Mouse (Mus musculus): ENCODE measurements at regions not wholly inside any gene's neighbourhood (a gene's known extent, or its start where the extent isn't known, plus 50 kb on each side); places are given as distances from the start of the nearest gene placed in this dataset.

- H3K4me3 ChIP-seq (ENCODE audit: low read depth, low read length) = no peak overlapping the region
- H3K27me3 ChIP-seq (ENCODE audit: control insufficient read depth, insufficient read depth, low read length) = no peaks in the 10 kb centered on the region
- no peaks in the 10 kb centered on the region for H3K4me1 ChIP-seq (ENCODE audit: control insufficient read depth, insufficient read depth, insufficient read length, low read length)
- no peak overlapping the region for H3K27ac ChIP-seq (ENCODE audit: insufficient read depth, low read depth, low read length)
- TF ChIP-seq CTCF (IDR thresholded peaks at IDR 0.05; ENCODE audit: extremely low read depth, insufficient read length, insufficient replicate concordance, low read depth, low read length) (no peak), POLR2A (IDR thresholded peaks at IDR 0.05; ENCODE audit: low read depth, low read length) (no peak)
- 23% methylated on average over 2 of the region's 2 CpGs for WGBS
- no peaks in the 10 kb centered on the region for H3K36me3 ChIP-seq (ENCODE audit: control insufficient read depth, insufficient read depth, low read length)
Measured at GRCm38 (mm10) chr8:78083012-78083411, 130.1 kb upstream of the Ttc29 start.

- H3K4me3 ChIP-seq (ENCODE audit: low read depth, low read length) = no peak overlapping the region
- 90% methylated on average over 3 of the region's 3 CpGs for WGBS
- H3K4me1 ChIP-seq (ENCODE audit: control insufficient read depth, insufficient read depth, insufficient read length, low read length) = no peaks in the 10 kb centered on the region
- TF ChIP-seq CTCF (IDR thresholded peaks at IDR 0.05; ENCODE audit: extremely low read depth, insufficient read length, insufficient replicate concordance, low read depth, low read length) (no peak), POLR2A (IDR thresholded peaks at IDR 0.05; ENCODE audit: low read depth, low read length) (no peak)
- H3K36me3 ChIP-seq (ENCODE audit: control insufficient read depth, insufficient read depth, low read length) = no peaks in the 10 kb centered on the region
- no peak overlapping the region for H3K27ac ChIP-seq (ENCODE audit: insufficient read depth, low read depth, low read length)
- H3K27me3 ChIP-seq (ENCODE audit: control insufficient read depth, insufficient read depth, low read length) = no peaks in the 10 kb centered on the region
Measured at GRCm38 (mm10) chr8:78086361-78086760, 126.7 kb upstream of the Ttc29 start.

GRCm38 (mm10) chr8:78090382-78091122, 122.5 kb upstream of the Ttc29 start:
- Histone ChIP-seq H3K27me3 (ENCODE audit: control insufficient read depth, insufficient read depth, low read length) (no peaks in the 10 kb centered on the region), H3K4me3 (ENCODE audit: low read depth, low read length) (no peak overlapping the region), H3K36me3 (ENCODE audit: control insufficient read depth, insufficient read depth, low read length) (no peaks in the 10 kb centered on the region), H3K27ac (ENCODE audit: insufficient read depth, low read depth, low read length) (no peak overlapping the region), H3K4me1 (ENCODE audit: control insufficient read depth, insufficient read depth, insufficient read length, low read length) (no peaks in the 10 kb centered on the region)
- WGBS = 37% methylated on average over 9 of the region's 9 CpGs
- TF ChIP-seq POLR2A (IDR thresholded peaks at IDR 0.05; ENCODE audit: low read depth, low read length) = no peak
- no peak for TF ChIP-seq CTCF (IDR thresholded peaks at IDR 0.05; ENCODE audit: extremely low read depth, insufficient read length, insufficient replicate concordance, low read depth, low read length)

GRCm38 (mm10) chr8:78096383-78096782, 116.7 kb upstream of the Ttc29 start:
- TF ChIP-seq POLR2A (IDR thresholded peaks at IDR 0.05; ENCODE audit: low read depth, low read length) (no peak), CTCF (IDR thresholded peaks at IDR 0.05; ENCODE audit: extremely low read depth, insufficient read length, insufficient replicate concordance, low read depth, low read length) (no peak)
- Histone ChIP-seq H3K4me1 (ENCODE audit: control insufficient read depth, insufficient read depth, insufficient read length, low read length) (no peaks in the 10 kb centered on the region), H3K27me3 (ENCODE audit: control insufficient read depth, insufficient read depth, low read length) (no peaks in the 10 kb centered on the region), H3K4me3 (ENCODE audit: low read depth, low read length) (no peak overlapping the region), H3K36me3 (ENCODE audit: control insufficient read depth, insufficient read depth, low read length) (no peaks in the 10 kb centered on the region), H3K27ac (ENCODE audit: insufficient read depth, low read depth, low read length) (no peak overlapping the region)
- 62% methylated on average over 5 of the region's 5 CpGs for WGBS

GRCm38 (mm10) chr8:78098191-78098745, 114.8 kb upstream of the Ttc29 start:
- 58% methylated on average over 6 of the region's 6 CpGs for WGBS
- no peaks in the 10 kb centered on the region for H3K27me3 ChIP-seq (ENCODE audit: control insufficient read depth, insufficient read depth, low read length)
- no peak for TF ChIP-seq CTCF (IDR thresholded peaks at IDR 0.05; ENCODE audit: extremely low read depth, insufficient read length, insufficient replicate concordance, low read depth, low read length)
- no peak overlapping the region for H3K4me3 ChIP-seq (ENCODE audit: low read depth, low read length)
- no peaks in the 10 kb centered on the region for H3K4me1 ChIP-seq (ENCODE audit: control insufficient read depth, insufficient read depth, insufficient read length, low read length)
- H3K36me3 ChIP-seq (ENCODE audit: control insufficient read depth, insufficient read depth, low read length) = no peaks in the 10 kb centered on the region
- no peak overlapping the region for H3K27ac ChIP-seq (ENCODE audit: insufficient read depth, low read depth, low read length)

GRCm38 (mm10) chr8:78099091-78099490, 114.0 kb upstream of the Ttc29 start:
- Histone ChIP-seq H3K27me3 (ENCODE audit: control insufficient read depth, insufficient read depth, low read length) (no peaks in the 10 kb centered on the region), H3K4me1 (ENCODE audit: control insufficient read depth, insufficient read depth, insufficient read length, low read length) (no peaks in the 10 kb centered on the region), H3K36me3 (ENCODE audit: control insufficient read depth, insufficient read depth, low read length) (no peaks in the 10 kb centered on the region), H3K27ac (ENCODE audit: insufficient read depth, low read depth, low read length) (no peak overlapping the region), H3K4me3 (ENCODE audit: low read depth, low read length) (no peak overlapping the region)
- 61% methylated on average over 3 of the region's 3 CpGs for WGBS
- no peak for TF ChIP-seq POLR2A (IDR thresholded peaks at IDR 0.05; ENCODE audit: low read depth, low read length)
- no peak for TF ChIP-seq CTCF (IDR thresholded peaks at IDR 0.05; ENCODE audit: extremely low read depth, insufficient read length, insufficient replicate concordance, low read depth, low read length)

- H3K4me1 ChIP-seq (ENCODE audit: control insufficient read depth, insufficient read depth, insufficient read length, low read length) = no peaks in the 10 kb centered on the region
- no peaks in the 10 kb centered on the region for H3K27me3 ChIP-seq (ENCODE audit: control insufficient read depth, insufficient read depth, low read length)
- TF ChIP-seq POLR2A (IDR thresholded peaks at IDR 0.05; ENCODE audit: low read depth, low read length) (no peak), CTCF (IDR thresholded peaks at IDR 0.05; ENCODE audit: extremely low read depth, insufficient read length, insufficient replicate concordance, low read depth, low read length) (no peak)
- H3K36me3 ChIP-seq (ENCODE audit: control insufficient read depth, insufficient read depth, low read length) = no peaks in the 10 kb centered on the region
- WGBS = 35% methylated on average over 7 of the region's 7 CpGs
- H3K4me3 ChIP-seq (ENCODE audit: low read depth, low read length) = no peak overlapping the region
- H3K27ac ChIP-seq (ENCODE audit: insufficient read depth, low read depth, low read length) = no peak overlapping the region
Measured at GRCm38 (mm10) chr8:78107339-78107738, 105.8 kb upstream of the Ttc29 start.

All from small intestine, adult 2 months (tissue).